Mouse (Mus musculus) intestine, postnatal 0 days (tissue): ENCODE measurements at regions not wholly inside any gene's neighbourhood (a gene's known extent, or its start where the extent isn't known, plus 50 kb on each side); places are given as distances from the start of the nearest gene placed in this dataset.

ENCODE experiments used
- ATAC-seq: fragments of 200-750 bp; cut with Nextera tagmentation; 2 replicates; pipeline ENCODE4 v1.8.0; 2017; ENCODE audit warnings: mild to moderate bottlenecking, moderate TSS enrichment, moderate library complexity
- H3K27ac ChIP-seq: fragments of 300-500 bp; sonication (generic); 2 replicates; pipeline ENCODE4 v1.5.1; 2014; ENCODE audit warnings: mild to moderate bottlenecking, low read depth, low read length, moderate library complexity
- H3K27me3 ChIP-seq: fragments of 300-500 bp; sonication (generic); replicated peaks from 2 replicates; pipeline ENCODE4 v1.6.1; 2014; ENCODE audit warnings: low read length, mixed read lengths; ENCODE audit not compliant: control insufficient read depth, insufficient read depth
- H3K36me3 ChIP-seq: fragments of 300-500 bp; sonication (generic); 2 replicates; pipeline ENCODE4 v1.6.1; 2014; ENCODE audit warnings: mild to moderate bottlenecking, moderate library complexity; ENCODE audit not compliant: control insufficient read depth, insufficient read depth
- H3K4me1 ChIP-seq: fragments of 300-500 bp; sonication (generic); replicated peaks from 2 replicates; pipeline ENCODE4 v1.6.1; 2014; ENCODE audit warnings: antibody characterized with exemption, low read length, mixed read lengths; ENCODE audit not compliant: control insufficient read depth, insufficient read depth
- H3K4me2 ChIP-seq: fragments of 300-500 bp; sonication (generic); replicated peaks from 2 replicates; pipeline ENCODE4 v1.6.1; 2014; ENCODE audit warnings: low read depth, mild to moderate bottlenecking, moderate library complexity
- H3K4me3 ChIP-seq: fragments of 300-500 bp; sonication (generic); 2 replicates; pipeline ENCODE4 v1.5.1; 2014; ENCODE audit warnings: low read depth, low read length
- H3K9ac ChIP-seq: fragments of 300-500 bp; sonication (generic); 2 replicates; pipeline ENCODE4 v1.6.1; 2014; ENCODE audit warnings: mild to moderate bottlenecking, low read depth, low read length
- H3K9me3 ChIP-seq: fragments of 300-500 bp; sonication (generic); 2 replicates; pipeline ENCODE4 v1.6.1; 2016; ENCODE audit warnings: mixed run types; ENCODE audit not compliant: control insufficient read depth
- CTCF ChIP-seq: sonication (generic); IDR thresholded peaks from 2 replicates; pipeline ENCODE4 v1.5.1; 2016; ENCODE audit warnings: low read depth, mild to moderate bottlenecking, control low read depth, antibody characterized with exemption, moderate library complexity
- WGBS: fragments of 180-500 bp; shearing (Covaris S2); extraction: QIAGEN DNeasy Blood & Tissue Kit; methylation state at CpG from one replicate; pipeline ENCODE4 v1.1.7; 2014; 5-methylcytosine and 5-hydroxymethylcytosine counted together

GRCm38 (mm10) chr10:27949127-27949526 lies 125.5 kb upstream of the Ptprk start:
- Histone ChIP-seq H3K4me1 (no peaks in the 10 kb centered on the region), H3K9me3 (no peaks in the 10 kb centered on the region), H3K9ac (no peak overlapping the region), H3K4me2 (no peak overlapping the region), H3K4me3 (no peak overlapping the region), H3K36me3 (no peaks in the 10 kb centered on the region), H3K27ac (no peak overlapping the region), H3K27me3 (no peaks in the 10 kb centered on the region)
- WGBS: 91% methylated on average over 1 of the region's 1 CpGs
- no peak for ATAC-seq
- TF ChIP-seq CTCF: no peak

- Histone ChIP-seq H3K4me1 (no peaks in the 10 kb centered on the region), H3K27ac (no peak overlapping the region), H3K4me2 (no peak overlapping the region), H3K4me3 (no peak overlapping the region), H3K9me3 (no peaks in the 10 kb centered on the region), H3K36me3 (no peaks in the 10 kb centered on the region), H3K9ac (no peak overlapping the region), H3K27me3 (no peaks in the 10 kb centered on the region)
- no peak for ATAC-seq
- 95% methylated on average over 1 of the region's 1 CpGs for WGBS
- TF ChIP-seq CTCF: no peak
These were observed 106.4 kb upstream of the Ptprk start for GRCm38 (mm10) chr10:27968202-27968601.

GRCm38 (mm10) chr10:27984047-27984446 lies 90.6 kb upstream of the Ptprk start:
- Histone ChIP-seq H3K4me2 (no peak overlapping the region), H3K4me3 (no peak overlapping the region), H3K4me1 (no peaks in the 10 kb centered on the region), H3K36me3 (no peaks in the 10 kb centered on the region), H3K9me3 (no peaks in the 10 kb centered on the region), H3K9ac (no peak overlapping the region), H3K27me3 (no peaks in the 10 kb centered on the region), H3K27ac (no peak overlapping the region)
- WGBS: 93% methylated on average over 4 of the region's 4 CpGs
- no peak for TF ChIP-seq CTCF
- ATAC-seq: no peak

GRCm38 (mm10) chr10:27985068-27985467 lies 89.6 kb upstream of the Ptprk start:
- Histone ChIP-seq H3K4me1 (no peaks in the 10 kb centered on the region), H3K4me3 (no peak overlapping the region), H3K9ac (no peak overlapping the region), H3K27ac (no peak overlapping the region), H3K4me2 (no peak overlapping the region), H3K36me3 (no peaks in the 10 kb centered on the region), H3K9me3 (no peaks in the 10 kb centered on the region), H3K27me3 (no peaks in the 10 kb centered on the region)
- no peak for TF ChIP-seq CTCF
- ATAC-seq: no peak
- WGBS: 79% methylated on average over 1 of the region's 1 CpGs

GRCm38 (mm10) chr10:27987026-27987425 lies 87.6 kb upstream of the Ptprk start:
- H3K36me3 ChIP-seq: no peaks in the 10 kb centered on the region
- 76% methylated on average over 5 of the region's 5 CpGs for WGBS
- no peak for ATAC-seq

GRCm38 (mm10) chr10:27988066-27988465 lies 86.6 kb upstream of the Ptprk start:
- H3K4me2 ChIP-seq: no peak overlapping the region
- no peak for ATAC-seq
- H3K36me3 ChIP-seq: no peaks in the 10 kb centered on the region
- H3K4me1 ChIP-seq: no peaks in the 10 kb centered on the region
- H3K27ac ChIP-seq: no peak overlapping the region
- no peak overlapping the region for H3K4me3 ChIP-seq
- no peaks in the 10 kb centered on the region for H3K27me3 ChIP-seq
- H3K9ac ChIP-seq: no peak overlapping the region
- TF ChIP-seq CTCF: no peak
- no peaks in the 10 kb centered on the region for H3K9me3 ChIP-seq
- WGBS: 61% methylated on average over 3 of the region's 3 CpGs

More at GRCm38 (mm10) chr10:27987026-27987425, 87.6 kb upstream of the Ptprk start:
- H3K27me3 ChIP-seq: no peaks in the 10 kb centered on the region
- H3K4me2 ChIP-seq: no peak overlapping the region
- H3K4me1 ChIP-seq: no peaks in the 10 kb centered on the region
- H3K9ac ChIP-seq: no peak overlapping the region
- no peak for TF ChIP-seq CTCF
- H3K4me3 ChIP-seq: no peak overlapping the region
- H3K27ac ChIP-seq: no peak overlapping the region
- no peaks in the 10 kb centered on the region for H3K9me3 ChIP-seq
